Mouse (Mus musculus): ENCODE data around the gene Matk.

Matk gene

GRCm38 (mm10) chr10:81286586-81286985 is 33.9 kb downstream of the Matk start:
- DNase-seq (ENCODE audit: low spot score), result no peak

GRCm38 (mm10) chr10:81287513-81288157 is 34.9 kb downstream of the Matk start:
- no peak for DNase-seq (ENCODE audit: low spot score)

DNA sequence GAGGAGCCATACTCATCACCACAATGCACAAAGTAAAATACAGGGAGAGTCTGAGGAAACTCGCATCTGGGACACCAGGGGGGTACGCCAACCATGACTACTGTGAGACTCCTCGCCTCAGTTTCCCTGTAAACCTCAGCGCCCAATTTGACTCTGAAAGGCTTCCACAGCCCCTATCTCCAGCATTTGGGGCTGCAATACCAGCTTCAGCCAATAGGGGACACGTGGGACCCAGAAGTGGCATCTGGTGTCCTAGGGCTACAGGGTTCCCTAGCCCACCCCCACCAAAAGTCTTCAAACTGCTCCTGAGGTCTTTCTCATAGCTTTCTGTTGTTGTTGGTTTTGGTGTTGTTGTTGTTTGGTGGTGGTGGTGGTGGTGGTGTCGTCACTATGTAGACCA is 35.9 kb downstream of the Matk start:
- DNase-seq (ENCODE audit: low spot score), result no peak

- DNase-seq (ENCODE audit: low spot score), result no peak
Measured at GRCm38 (mm10) chr10:81289278-81289677, 36.5 kb downstream of the Matk start.

DNA sequence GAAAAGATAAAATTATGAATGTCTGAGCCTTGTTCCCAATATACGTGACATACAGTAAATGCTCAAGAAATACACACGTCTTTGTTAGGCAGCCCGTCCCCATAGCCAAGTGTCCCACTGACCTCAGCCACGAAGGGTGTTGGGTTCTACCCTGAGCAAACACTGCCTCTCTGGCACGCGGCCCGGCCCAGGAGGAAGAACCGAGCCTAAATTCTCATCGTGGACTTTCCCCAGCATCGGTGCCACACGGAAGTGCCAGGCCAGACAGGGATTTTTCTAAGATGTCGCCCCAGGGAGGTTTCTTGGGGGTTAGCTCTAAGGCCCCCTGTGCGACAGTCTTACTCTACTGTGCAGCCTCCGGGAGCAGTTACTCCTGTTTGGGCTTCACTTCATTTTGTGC is 37.1 kb downstream of the Matk start:
- no peak for DNase-seq (ENCODE audit: low spot score)

DNA sequence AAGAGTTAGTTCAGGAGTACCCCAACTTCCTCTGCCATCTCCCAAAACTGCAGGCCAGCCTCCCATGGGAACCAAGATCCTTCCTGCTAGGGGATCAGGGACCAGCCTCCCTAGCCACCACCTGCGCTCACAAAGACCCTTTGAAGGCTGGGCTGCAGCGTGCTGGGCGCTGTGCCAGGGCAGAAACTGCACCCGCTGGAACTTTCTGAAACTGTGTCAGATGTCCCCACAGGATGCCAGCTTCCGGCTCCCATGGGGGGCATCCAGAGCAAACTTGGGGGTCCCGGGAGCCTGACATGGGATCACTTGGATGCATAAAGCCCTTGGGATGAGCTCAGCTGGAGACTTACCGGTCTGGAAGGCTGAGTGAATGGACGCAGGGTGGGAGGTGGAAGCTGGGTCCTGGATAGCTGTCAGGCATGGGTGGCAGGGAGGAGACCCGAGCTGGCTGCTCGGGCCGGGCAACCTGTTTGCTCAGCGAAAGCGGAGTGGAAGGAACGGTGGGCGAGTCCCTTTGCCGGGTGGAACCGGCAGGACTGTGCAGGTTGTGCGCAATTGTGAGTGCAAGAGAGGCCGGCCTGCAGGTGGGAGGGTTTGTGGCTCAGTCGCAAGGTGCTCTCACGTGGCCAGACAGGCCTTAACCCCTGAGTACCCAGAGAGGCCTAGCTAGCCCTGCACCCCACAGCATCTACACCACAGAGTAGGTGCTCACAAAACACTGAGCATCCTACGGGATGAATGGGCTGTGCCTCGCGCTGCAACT is 38.1 kb downstream of the Matk start:
- no peak for DNase-seq (ENCODE audit: low spot score)

DNA sequence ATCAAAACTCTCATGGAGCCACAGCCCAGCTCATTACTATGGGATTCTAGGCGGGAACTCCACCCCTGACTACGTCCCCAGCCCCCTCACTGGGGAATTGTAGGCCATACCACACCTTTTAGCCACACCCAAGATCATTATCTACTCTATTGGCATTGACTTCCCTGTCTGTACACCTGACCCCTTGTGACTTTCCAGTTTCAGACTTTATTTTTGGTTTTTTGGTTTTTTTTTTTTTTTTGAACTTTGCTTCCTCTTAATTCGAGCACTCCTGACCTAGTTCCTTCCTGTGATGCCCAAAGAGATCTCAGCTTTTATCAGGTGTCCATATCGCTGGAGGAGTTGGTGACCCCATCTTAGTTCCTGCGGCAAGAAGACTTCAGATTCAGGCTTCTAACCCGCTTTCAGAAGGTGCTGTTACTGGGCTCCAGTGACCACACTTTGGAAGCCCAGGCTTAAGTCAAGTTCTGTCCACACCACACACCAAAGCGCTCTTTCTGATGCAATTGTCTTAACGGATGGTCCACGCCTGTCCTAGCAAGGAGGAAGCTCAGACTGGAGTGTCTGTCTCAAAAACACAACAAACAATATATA is 38.9 kb downstream of the Matk start, which contains the start of gene Tjp3:
Tjp3 (minus strand) TSS at position 71 of the 594 bp plus-strand sequence.
- DNase-seq (ENCODE audit: low spot score), result no peak

- peak; percentile 98 for DNase-seq (ENCODE audit: low spot score)
Measured at GRCm38 (mm10) chr10:81292554-81293333, 40.0 kb downstream of the Matk start, which contains the start of gene Pip5k1c. TSS of gene Pip5k1c (plus strand) at chr10:81292963.

DNA sequence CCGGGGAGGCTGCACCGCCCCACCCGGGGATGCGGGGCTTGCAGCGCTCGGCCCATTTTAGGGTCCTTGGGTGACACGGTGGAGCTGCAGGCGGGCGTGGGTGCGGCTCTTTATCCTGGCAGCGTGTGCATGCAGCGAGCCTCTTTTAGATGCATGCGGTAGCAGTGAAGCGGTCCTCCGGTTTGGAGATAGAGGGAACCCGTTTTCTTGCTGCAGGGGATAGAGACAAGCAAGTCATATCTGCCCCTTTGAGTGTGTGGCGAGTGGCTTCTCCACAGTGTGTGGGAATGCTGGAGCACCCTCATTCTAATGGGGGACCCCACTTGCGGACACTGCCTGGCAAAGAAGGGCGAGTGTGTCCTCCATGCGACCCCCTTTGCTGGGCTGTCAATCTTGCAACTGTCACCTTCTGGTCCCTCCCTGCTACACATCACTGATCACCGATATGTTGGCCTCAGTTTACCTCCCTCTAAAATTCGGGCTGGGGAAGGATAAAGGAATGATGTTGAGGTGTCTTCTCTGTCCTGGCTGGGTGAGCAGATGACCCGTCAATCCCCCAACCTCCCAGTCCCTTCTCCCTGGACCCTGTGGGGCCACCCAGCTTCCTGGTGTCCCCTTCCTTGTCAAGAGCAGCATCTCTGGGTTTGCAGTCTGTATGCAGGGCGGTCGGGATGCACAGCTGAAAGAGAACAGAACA is 40.7 kb downstream of the Matk start:
- no peak for DNase-seq (ENCODE audit: low spot score)

DNA sequence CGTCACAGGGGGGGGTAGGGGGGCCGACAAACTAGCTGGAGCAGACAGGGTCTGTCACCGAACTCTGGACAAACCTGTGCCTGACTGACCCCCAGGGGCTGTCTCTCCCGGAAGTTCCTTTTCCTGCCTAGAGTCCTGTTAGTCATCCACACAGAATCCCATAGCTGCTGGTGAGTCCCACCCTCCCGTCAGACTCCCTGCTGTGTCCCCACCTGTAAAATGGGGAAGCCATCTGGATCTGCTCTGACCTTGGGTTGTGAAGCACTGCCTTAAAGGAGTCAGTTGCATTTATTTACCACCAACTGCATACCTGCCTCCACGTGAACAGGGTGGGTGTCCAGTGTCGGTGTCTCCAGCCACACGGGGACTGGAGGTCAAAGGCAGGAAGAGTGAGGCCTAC is 41.7 kb downstream of the Matk start:
- DNase-seq (ENCODE audit: low spot score), result no peak

- DNase-seq (ENCODE audit: low spot score), result no peak
Measured at GRCm38 (mm10) chr10:81295185-81295584, 42.5 kb downstream of the Matk start.

DNA sequence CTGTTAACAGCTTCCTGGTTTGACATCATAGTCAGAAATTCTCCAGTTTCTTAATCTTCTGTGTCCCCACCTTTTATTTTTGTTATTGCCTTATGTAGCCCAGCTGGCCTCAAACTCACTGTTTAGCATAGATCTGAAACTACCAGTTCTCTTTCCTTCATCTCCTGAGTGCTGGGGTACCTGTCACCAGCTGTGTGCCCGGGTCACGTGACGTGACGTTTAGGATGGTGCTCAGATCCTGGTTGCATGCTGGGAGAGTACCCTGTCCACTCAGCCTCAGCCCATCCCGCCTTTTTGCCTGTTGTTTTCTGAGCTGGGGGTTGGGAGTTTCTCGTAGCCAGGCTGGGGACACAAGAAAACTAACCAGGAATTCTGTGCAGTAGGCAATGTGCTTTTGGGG is 44.5 kb downstream of the Matk start:
- no peak for DNase-seq (ENCODE audit: low spot score)

GRCm38 (mm10) chr10:81297845-81298244 is 45.1 kb downstream of the Matk start:
- no peak for DNase-seq (ENCODE audit: low spot score)

DNA sequence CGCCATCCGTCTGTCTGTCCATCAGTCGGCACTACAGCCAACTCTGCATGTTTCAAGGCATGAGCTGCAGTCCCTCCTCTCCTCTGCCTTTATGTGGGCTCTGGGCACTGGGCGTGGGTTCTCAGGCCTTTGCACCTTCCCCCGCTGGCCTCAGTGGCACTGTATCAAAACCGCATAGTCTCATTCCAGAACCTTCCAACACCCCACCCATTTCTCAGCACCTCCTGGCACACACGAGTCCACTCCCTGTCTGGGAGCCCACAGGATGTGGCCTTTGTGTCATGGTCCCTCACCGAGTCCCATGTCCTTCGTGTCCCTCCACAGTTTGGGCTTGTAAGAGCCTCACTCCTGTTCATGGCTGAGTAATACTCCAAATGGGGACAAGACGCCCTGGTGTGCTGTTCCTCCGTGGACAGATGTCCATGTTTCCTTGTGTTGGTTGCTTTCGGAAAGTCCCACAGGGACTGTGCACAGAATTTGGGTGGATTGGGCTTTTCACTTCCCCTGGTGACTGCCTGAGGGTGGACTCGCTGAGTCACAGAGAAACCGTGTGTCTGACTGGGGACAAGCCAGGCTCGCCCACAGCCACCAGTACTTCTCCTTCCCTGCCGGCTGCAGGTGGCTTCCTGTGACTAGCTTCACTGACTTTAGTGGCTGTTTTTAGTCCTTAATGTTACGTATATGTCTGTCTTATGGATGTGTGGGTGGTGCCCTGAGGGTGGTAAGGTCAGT is 45.8 kb downstream of the Matk start:
- no peak for DNase-seq (ENCODE audit: low spot score)

- no peak for DNase-seq (ENCODE audit: low spot score)
Measured at GRCm38 (mm10) chr10:81299585-81300351, 47.0 kb downstream of the Matk start.

GRCm38 (mm10) chr10:81300352-81300907 is 47.7 kb downstream of the Matk start:
- DNase-seq (ENCODE audit: low spot score), result no peak

GRCm38 (mm10) chr10:81301321-81301720 is 48.6 kb downstream of the Matk start:
- no peak for DNase-seq (ENCODE audit: low spot score)

DNA sequence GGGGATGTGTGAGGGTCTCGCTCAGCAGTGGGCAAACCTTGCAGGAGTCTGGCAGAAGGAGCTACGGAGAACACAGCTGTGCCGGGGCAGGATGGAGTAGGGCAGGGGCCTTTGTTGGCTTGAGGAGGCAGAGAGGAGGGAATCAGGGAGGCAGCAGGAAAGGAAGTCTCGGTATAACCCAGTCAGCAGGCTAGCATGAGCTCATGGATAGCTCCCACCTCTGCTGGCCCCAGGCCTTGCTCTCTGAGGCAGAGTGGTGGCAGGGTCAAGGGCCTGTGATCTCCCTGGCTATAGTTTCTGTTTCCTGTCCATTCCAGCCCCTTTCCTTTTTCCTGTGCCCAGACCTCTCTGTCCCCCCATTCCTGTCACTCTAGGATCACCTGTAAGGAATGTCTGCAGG is 49.6 kb downstream of the Matk start:
- no peak for DNase-seq (ENCODE audit: low spot score)

DNA sequence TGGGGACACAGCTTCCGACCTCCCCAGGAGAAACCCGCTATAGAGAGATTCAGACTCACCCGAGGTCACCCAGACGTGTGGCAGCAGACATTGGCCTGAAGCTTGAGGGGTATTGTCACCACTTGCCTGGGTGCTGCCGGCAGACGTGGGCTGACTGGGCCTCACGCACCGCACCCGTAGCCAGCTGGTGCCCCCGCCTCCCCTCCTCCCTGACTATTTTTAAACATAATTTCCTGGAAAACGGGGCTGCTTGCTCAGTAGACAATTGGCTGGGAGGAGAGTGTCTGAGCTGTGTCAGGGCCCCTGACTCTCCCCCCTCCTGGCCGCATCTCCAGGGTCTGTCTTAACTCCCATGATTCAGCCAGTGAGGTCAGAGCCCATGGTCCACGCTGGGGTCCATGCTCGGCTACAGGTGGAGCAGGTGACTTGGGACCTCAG is 50.1 kb downstream of the Matk start:
- DNase-seq (ENCODE audit: low spot score), result no peak

DNA sequence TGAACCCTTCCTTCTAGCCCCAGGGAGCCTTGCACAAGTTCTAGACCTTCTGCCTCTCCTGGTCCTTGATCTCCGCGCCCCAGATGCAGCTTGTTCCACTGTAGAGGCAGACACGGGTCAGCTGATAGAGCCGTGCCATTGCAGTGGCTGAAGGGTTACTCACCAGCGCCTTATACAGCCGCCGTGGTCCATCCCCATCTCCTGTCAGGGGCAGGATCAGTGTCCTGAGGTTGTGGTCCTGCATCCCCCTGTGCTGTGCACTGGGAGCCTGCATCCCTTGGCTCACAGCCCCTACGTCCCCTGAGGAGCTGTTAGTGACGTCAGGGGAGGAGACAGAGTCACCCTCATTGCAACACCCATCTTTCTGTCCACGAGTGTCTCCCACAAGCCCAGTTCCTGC is 50.5 kb downstream of the Matk start:
- no peak for DNase-seq (ENCODE audit: low spot score)

Data from ovary, adult 18-20 months (tissue).